Mouse (Mus musculus) ES-Bruce4 (cell line): ENCODE data around the gene Ninj1.

Experiments used
- CTCF ChIP-seq: IDR thresholded peaks from one replicate; pipeline ENCODE4 v1.8.1; 2011; ENCODE audit warnings: low read depth, low read length
- POLR2A ChIP-seq: IDR thresholded peaks from one replicate; pipeline ENCODE4 v1.8.1; 2011; ENCODE audit warnings: low read length; ENCODE audit not compliant: insufficient read depth

GRCm38 (mm10) chr13:49148687-49149086 is 38.6 kb upstream of the Ninj1 start:
- TF ChIP-seq POLR2A (no peak), CTCF (no peak)
